Mouse (Mus musculus) myocyte (in vitro differentiated cells): ENCODE measurements at regions not wholly inside any gene's neighbourhood (a gene's known extent, or its start where the extent isn't known, plus 50 kb on each side); places are given as distances from the start of the nearest gene placed in this dataset.

ENCODE experiments used
- H3K27me3 ChIP-seq: one replicate; pipeline ENCODE4 v1.6.1; 2011; ENCODE audit not compliant: control insufficient read depth, insufficient read depth, insufficient read length
- H3K36me3 ChIP-seq: one replicate; pipeline ENCODE4 v1.6.1; 2011; ENCODE audit not compliant: control insufficient read depth, insufficient read depth
- H3K4me2 ChIP-seq: one replicate; pipeline ENCODE4 v1.6.1; 2011; ENCODE audit warnings: low read depth, control low read depth
- H3K4me3 ChIP-seq: one replicate; pipeline ENCODE4 v1.5.1; 2011; ENCODE audit warnings: mild to moderate bottlenecking, control low read depth, moderate library complexity
- H3K79me2 ChIP-seq: one replicate; pipeline ENCODE4 v1.6.1; 2011; ENCODE audit not compliant: control insufficient read depth, insufficient read depth
- H3ac ChIP-seq: one replicate; pipeline ENCODE4 v1.6.1; 2011; ENCODE audit not compliant: control insufficient read depth, insufficient read length
- CEBPB ChIP-seq: IDR thresholded peaks from 2 replicates; pipeline ENCODE4 v1.6.1; 2011; ENCODE audit warnings: mild to moderate bottlenecking, moderate library complexity; ENCODE audit not compliant: poor library complexity, insufficient read depth, severe bottlenecking
- E2F4 ChIP-seq: IDR thresholded peaks from one replicate; pipeline ENCODE4 v1.6.1; 2011; ENCODE audit warnings: mild to moderate bottlenecking, control low read depth, moderate library complexity; ENCODE audit not compliant: insufficient read depth
- MAX ChIP-seq: IDR thresholded peaks from one replicate; pipeline ENCODE4 v1.6.1; 2011; ENCODE audit warnings: low read depth, mild to moderate bottlenecking, control low read depth
- MYOD1 ChIP-seq, 3 experiments: IDR thresholded peaks; one replicate each; pipeline ENCODE4 v1.6.1; 2011; ENCODE audit warnings: control low read depth in 2 of 3, low read depth in 2 of 3, mild to moderate bottlenecking in 2 of 3, moderate library complexity in 1 of 3; ENCODE audit not compliant: insufficient read length in 2 of 3, control insufficient read depth in 1 of 3
- MYOG ChIP-seq, 3 experiments: IDR thresholded peaks; one replicate each; pipeline ENCODE4 v1.6.1; 2011; ENCODE audit warnings: control low read depth in 2 of 3, low read depth in 2 of 3, mild to moderate bottlenecking in 2 of 3; ENCODE audit not compliant: insufficient read length in 2 of 3, control insufficient read depth in 1 of 3, insufficient read depth in 1 of 3
- POLR2A ChIP-seq: IDR thresholded peaks from one replicate; pipeline ENCODE4 v1.6.1; 2011; ENCODE audit warnings: low read depth, mild to moderate bottlenecking, control low read depth, moderate library complexity; ENCODE audit not compliant: insufficient read length
- POLR2AphosphoS2 ChIP-seq: IDR thresholded peaks from one replicate; pipeline ENCODE4 v1.6.1; 2011; ENCODE audit warnings: low read depth, control low read depth; ENCODE audit not compliant: insufficient read length
- REST ChIP-seq: IDR thresholded peaks from one replicate; pipeline ENCODE4 v1.6.1; 2011; ENCODE audit warnings: mild to moderate bottlenecking, control low read depth, moderate library complexity; ENCODE audit not compliant: insufficient read depth, insufficient read length
- SRF ChIP-seq: IDR thresholded peaks from one replicate; pipeline ENCODE4 v1.6.1; 2011; ENCODE audit warnings: low read depth; ENCODE audit not compliant: control insufficient read depth, insufficient read length
- TCF12 ChIP-seq: IDR thresholded peaks from one replicate; pipeline ENCODE4 v1.6.1; 2011; ENCODE audit warnings: mild to moderate bottlenecking, control low read depth; ENCODE audit not compliant: poor library complexity, insufficient read depth, severe bottlenecking
- TCF3 ChIP-seq: IDR thresholded peaks from one replicate; pipeline ENCODE4 v1.6.1; 2011; ENCODE audit warnings: low read depth, control low read depth; ENCODE audit not compliant: insufficient read length
- USF1 ChIP-seq: IDR thresholded peaks from one replicate; pipeline ENCODE4 v1.6.1; 2011; ENCODE audit warnings: low read depth, mild to moderate bottlenecking, control low read depth, moderate library complexity

GRCm38 (mm10) chr9:30581271-30581821, 154.4 kb downstream of the Snx19 start:
- no peaks in the 10 kb centered on the region for H3K79me2 ChIP-seq
- no peak overlapping the region for H3K4me3 ChIP-seq
- H3K36me3 ChIP-seq = no peaks in the 10 kb centered on the region
- no peak overlapping the region for H3K4me2 ChIP-seq
- H3ac ChIP-seq = no peak overlapping the region
- TF ChIP-seq E2F4 = no peak
- TF ChIP-seq TCF12 = no peak
- no peak for TF ChIP-seq MYOG (IDR thresholded peaks at IDR 0.05; ENCODE audit: control insufficient read depth in 1 of 3, insufficient read depth in 1 of 3, insufficient read length in 2 of 3, low read depth in 2 of 3)
- TF ChIP-seq TCF3 = no peak
- TF ChIP-seq CEBPB = no peak
- no peak for TF ChIP-seq MYOD1 (IDR thresholded peaks at IDR 0.05; ENCODE audit: control insufficient read depth in 1 of 3, insufficient read length in 2 of 3, low read depth in 2 of 3)
- no peak for TF ChIP-seq SRF
- TF ChIP-seq POLR2A = no peak
- no peak for TF ChIP-seq USF1
- no peak for TF ChIP-seq REST
- TF ChIP-seq POLR2AphosphoS2 = no peak
- no peak for TF ChIP-seq MAX
- no peaks in the 10 kb centered on the region for H3K27me3 ChIP-seq

DNA sequence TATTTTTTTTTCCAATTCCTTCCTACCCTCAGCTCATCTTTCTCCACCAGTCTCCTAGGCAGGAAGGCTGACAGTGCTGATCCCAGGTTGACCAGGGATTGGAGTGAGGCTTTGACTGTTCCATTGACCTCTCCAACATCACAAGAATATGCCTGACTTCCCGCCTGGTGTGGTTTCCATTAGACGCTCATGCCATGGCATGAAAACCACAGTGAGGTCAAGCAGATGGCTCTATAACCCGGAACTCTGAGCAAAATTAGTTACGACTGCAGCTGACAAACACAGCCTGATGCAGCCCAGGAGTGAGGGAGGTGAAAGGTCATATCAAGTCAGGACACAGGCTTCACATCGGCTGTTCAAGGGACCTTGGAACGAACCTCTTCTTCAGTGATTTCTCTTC, 153.6 kb downstream of the Snx19 start:
- H3K36me3 ChIP-seq = no peaks in the 10 kb centered on the region
- H3K4me2 ChIP-seq = no peak overlapping the region
- H3K79me2 ChIP-seq = no peaks in the 10 kb centered on the region
- no peak for TF ChIP-seq SRF
- H3ac ChIP-seq = no peak overlapping the region
- H3K27me3 ChIP-seq = no peaks in the 10 kb centered on the region
- no peak overlapping the region for H3K4me3 ChIP-seq

- Histone ChIP-seq H3K4me3 (no peak overlapping the region), H3K4me2 (no peak overlapping the region), H3K36me3 (no peaks in the 10 kb centered on the region), H3K27me3 (no peaks in the 10 kb centered on the region), H3ac (no peak overlapping the region), H3K79me2 (no peaks in the 10 kb centered on the region)
- TF ChIP-seq MYOD1 (IDR thresholded peaks at IDR 0.05; ENCODE audit: control insufficient read depth in 1 of 3, insufficient read length in 2 of 3, low read depth in 2 of 3) = no peak
- TF ChIP-seq TCF12 = no peak
- no peak for TF ChIP-seq SRF
These were observed 151.3 kb downstream of the Snx19 start for GRCm38 (mm10) chr9:30578213-30578612.

- Histone ChIP-seq H3K4me3 (no peak overlapping the region), H3K27me3 (no peaks in the 10 kb centered on the region), H3ac (no peak overlapping the region), H3K36me3 (no peaks in the 10 kb centered on the region), H3K4me2 (no peak overlapping the region), H3K79me2 (no peaks in the 10 kb centered on the region)
- TF ChIP-seq TCF12 (no peak), CEBPB (no peak), POLR2AphosphoS2 (no peak), POLR2A (no peak), MAX (no peak), TCF3 (no peak), SRF (no peak), MYOG (IDR thresholded peaks at IDR 0.05; ENCODE audit: control insufficient read depth in 1 of 3, insufficient read depth in 1 of 3, insufficient read length in 2 of 3, low read depth in 2 of 3) (no peak)
These were observed 150.3 kb downstream of the Snx19 start for GRCm38 (mm10) chr9:30577243-30577642.

GRCm38 (mm10) chr9:30575531-30575930, 148.6 kb downstream of the Snx19 start:
- Histone ChIP-seq H3K4me2 (no peak overlapping the region), H3K4me3 (no peak overlapping the region), H3K36me3 (no peaks in the 10 kb centered on the region), H3K79me2 (no peaks in the 10 kb centered on the region), H3K27me3 (no peaks in the 10 kb centered on the region), H3ac (no peak overlapping the region)
- TF ChIP-seq USF1 (no peak), TCF3 (no peak), SRF (no peak), REST (no peak), MYOG (IDR thresholded peaks at IDR 0.05; ENCODE audit: control insufficient read depth in 1 of 3, insufficient read depth in 1 of 3, insufficient read length in 2 of 3, low read depth in 2 of 3) (no peak), TCF12 (no peak), POLR2AphosphoS2 (no peak), E2F4 (no peak), MYOD1 (IDR thresholded peaks at IDR 0.05; ENCODE audit: control insufficient read depth in 1 of 3, insufficient read length in 2 of 3, low read depth in 2 of 3) (no peak), POLR2A (no peak), MAX (no peak), CEBPB (no peak)
